Mouse (Mus musculus) intestine, embryonic 16.5 days (tissue): ENCODE measurements around the gene Mxi1. TPM values are rescaled to one million over a fixed set of nuclear protein-coding genes. Genes with fewer than 3 reads are reported as not detected.
A peak's percentile ranks its signal among the peaks of the same experiment; 100 is the strongest.

ENCODE experiments used
- ATAC-seq: fragments of 200-750 bp; cut with Nextera tagmentation; 2 replicates; pipeline ENCODE4 v1.8.0; 2017; ENCODE audit warnings: moderate TSS enrichment, moderate library complexity
- H3K27ac ChIP-seq: fragments of 300-500 bp; sonication (generic); 2 replicates; pipeline ENCODE4 v1.5.1; 2014; ENCODE audit warnings: mild to moderate bottlenecking, low read length
- H3K27me3 ChIP-seq: fragments of 300-500 bp; sonication (generic); replicated peaks from 2 replicates; pipeline ENCODE4 v1.6.1; 2014; ENCODE audit warnings: low read length, control low read depth, mixed read lengths; ENCODE audit not compliant: control insufficient read depth, insufficient read depth
- H3K36me3 ChIP-seq: fragments of 300-500 bp; sonication (generic); 2 replicates; pipeline ENCODE4 v1.6.1; 2014; ENCODE audit warnings: low read length, control low read depth; ENCODE audit not compliant: control insufficient read depth, insufficient read depth
- H3K4me1 ChIP-seq: fragments of 300-500 bp; sonication (generic); 2 replicates; pipeline ENCODE4 v1.6.1; 2014; ENCODE audit warnings: low read length, control low read depth, mixed read lengths; ENCODE audit not compliant: control insufficient read depth, insufficient read depth
- H3K4me2 ChIP-seq: fragments of 300-500 bp; sonication (generic); 2 replicates; pipeline ENCODE4 v1.6.1; 2014; ENCODE audit warnings: low read depth, low read length, control low read depth
- H3K4me3 ChIP-seq: fragments of 300-500 bp; sonication (generic); 2 replicates; pipeline ENCODE4 v1.5.1; 2014; ENCODE audit warnings: mild to moderate bottlenecking, low read length
- H3K9ac ChIP-seq: fragments of 300-500 bp; sonication (generic); 2 replicates; pipeline ENCODE4 v1.6.1; 2014; ENCODE audit warnings: low read depth, low read length
- H3K9me3 ChIP-seq: fragments of 300-500 bp; sonication (generic); 2 replicates; pipeline ENCODE4 v1.6.1; 2016; ENCODE audit warnings: low read length, control low read depth; ENCODE audit not compliant: control insufficient read depth
- WGBS: fragments of 180-500 bp; shearing (Covaris S2); extraction: QIAGEN DNeasy Blood & Tissue Kit; methylation state at CpG from one replicate; pipeline ENCODE4 v1.1.7; 2014; 5-methylcytosine and 5-hydroxymethylcytosine counted together
- polyA plus RNA-seq: library from polyadenylated mRNA; unstranded; fragments of >200 nt; fragmentation: Nextera tagmentation; extraction: Ambion mirVana; gene quantifications from 2 replicates; pipeline ENCODE4 v1.2.1, GENCODE M21; 2015

Mxi1 gene
- polyA plus RNA-seq, 1 experiment from 2014 or later = 10.3 TPM

GRCm38 (mm10) chr19:53421583-53422188 is 111.4 kb downstream of the Mxi1 start:
- 1% methylated on average over 6 of the region's 6 CpGs for WGBS
- Histone ChIP-seq H3K4me2 (peak overlapping the region; percentile 85), H3K36me3 (no peaks in the 10 kb centered on the region), H3K4me1 (peaks cover 17% of the 10 kb centered on the region), H3K9ac (peak overlapping the region; percentile 53; the same call in 1 of the 2 replicates), H3K27ac (peak overlapping the region; percentile 20; the same call in 1 of the 2 replicates), H3K27me3 (no peaks in the 10 kb centered on the region), H3K4me3 (peak overlapping the region; percentile 50), H3K9me3 (no peaks in the 10 kb centered on the region)
- ATAC-seq = peak; percentile 39

- H3K27ac ChIP-seq = no peak overlapping the region
- H3K36me3 ChIP-seq = no peaks in the 10 kb centered on the region
- H3K4me1 ChIP-seq = peaks cover 20% of the 10 kb centered on the region
- ATAC-seq = no peak
- 63% methylated on average over 18 of the region's 18 CpGs for WGBS
- 0 out of 2 replicates have a peak overlapping the region, but pooled peaks have one; percentile 2 for H3K9ac ChIP-seq
- no peaks in the 10 kb centered on the region for H3K9me3 ChIP-seq
- H3K4me3 ChIP-seq = no peak overlapping the region
- peak overlapping the region; percentile 30 for H3K4me2 ChIP-seq
- H3K27me3 ChIP-seq = no peaks in the 10 kb centered on the region
Observed at GRCm38 (mm10) chr19:53422358-53423308, 112.3 kb downstream of the Mxi1 start.

DNA sequence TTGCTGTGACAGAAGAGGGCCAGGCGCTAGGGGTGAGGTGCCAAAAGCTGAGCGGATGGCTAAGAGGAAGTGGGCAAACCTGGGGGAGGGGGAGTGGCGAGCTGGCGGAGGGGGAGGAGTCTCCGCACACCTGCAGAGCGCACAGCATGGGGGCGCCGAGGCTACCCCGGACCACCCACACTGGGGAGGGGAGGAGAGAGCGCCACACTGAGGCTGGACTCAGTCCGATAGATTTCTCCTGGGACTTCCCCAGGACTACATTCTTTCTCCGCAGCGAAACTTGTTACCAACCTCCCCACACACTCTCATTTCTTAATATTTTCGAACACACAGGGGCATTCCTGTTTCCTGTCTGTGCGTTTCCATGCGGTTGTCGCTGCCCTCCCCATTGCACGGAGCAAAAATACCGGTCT is 113.0 kb downstream of the Mxi1 start:
- Histone ChIP-seq H3K4me2 (peak overlapping the region; percentile 30), H3K4me1 (peaks cover 27% of the 10 kb centered on the region), H3K9me3 (no peaks in the 10 kb centered on the region), H3K9ac (0 out of 2 replicates have a peak overlapping the region, but pooled peaks have one; percentile 2), H3K27ac (no peak overlapping the region), H3K4me3 (no peak overlapping the region), H3K27me3 (no peaks in the 10 kb centered on the region), H3K36me3 (no peaks in the 10 kb centered on the region)
- WGBS = 22% methylated on average over 19 of the region's 19 CpGs
- no peak for ATAC-seq

DNA sequence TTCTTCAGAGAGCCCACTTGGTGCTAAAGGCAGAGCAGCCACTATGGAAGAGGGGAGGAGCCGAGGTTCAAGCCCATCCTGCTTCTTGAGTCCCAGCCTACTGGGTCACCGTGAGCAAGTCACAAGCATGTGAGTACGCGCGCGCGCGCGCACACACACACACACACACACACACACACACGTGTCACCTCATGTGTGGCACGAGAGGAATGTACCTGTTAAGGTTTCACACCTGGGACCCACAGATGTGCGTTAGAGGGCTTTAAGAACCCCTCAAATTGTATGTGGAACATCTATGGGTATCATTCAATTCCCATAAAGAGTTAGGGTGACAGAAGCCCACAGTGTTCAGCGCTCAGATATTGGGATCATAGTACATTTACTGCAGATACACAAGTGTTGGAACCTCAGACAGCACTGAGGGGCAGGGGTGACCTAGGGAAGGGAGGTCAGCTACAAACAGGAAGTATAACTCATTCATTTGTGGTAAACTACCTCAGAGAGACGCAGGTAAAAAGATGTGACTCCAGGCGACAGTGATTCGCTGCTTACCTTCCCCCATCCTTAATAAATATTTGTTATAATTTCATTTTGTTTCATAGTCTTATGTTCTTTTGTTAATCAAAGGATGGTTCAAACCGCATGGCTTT is 113.6 kb downstream of the Mxi1 start:
- H3K4me1 ChIP-seq = peaks cover 30% of the 10 kb centered on the region
- no peak overlapping the region for H3K9ac ChIP-seq
- H3K4me3 ChIP-seq = no peak overlapping the region
- H3K27ac ChIP-seq = no peak overlapping the region
- H3K27me3 ChIP-seq = no peaks in the 10 kb centered on the region
- no peaks in the 10 kb centered on the region for H3K36me3 ChIP-seq
- WGBS = 59% methylated on average over 17 of the region's 17 CpGs
- ATAC-seq = no peak
- no peaks in the 10 kb centered on the region for H3K9me3 ChIP-seq
- peak overlapping the region; percentile 30 for H3K4me2 ChIP-seq

DNA sequence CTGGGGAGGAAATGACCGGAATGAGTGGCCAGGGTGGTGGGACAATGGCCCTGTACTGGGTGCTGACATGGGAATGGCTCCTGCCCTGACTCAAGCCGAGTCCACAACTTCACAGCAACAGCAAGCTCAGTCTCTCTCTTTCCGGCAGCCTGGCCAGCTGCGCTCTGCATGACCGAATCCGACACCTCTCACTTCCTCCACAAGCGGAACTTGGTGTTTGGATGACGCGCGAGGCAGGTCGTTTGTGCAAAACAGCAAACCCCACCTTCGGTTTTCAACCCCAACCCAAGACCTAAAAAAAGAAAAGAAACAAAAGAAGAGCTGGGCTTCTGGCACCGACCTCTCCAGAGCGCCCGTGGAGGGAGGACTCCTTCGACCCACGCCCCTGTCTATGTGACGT is 114.3 kb downstream of the Mxi1 start:
- ATAC-seq = no peak
- Histone ChIP-seq H3K36me3 (no peaks in the 10 kb centered on the region), H3K4me1 (peaks cover 30% of the 10 kb centered on the region), H3K9ac (no peak overlapping the region), H3K27ac (no peak overlapping the region), H3K27me3 (no peaks in the 10 kb centered on the region), H3K4me3 (no peak overlapping the region), H3K4me2 (peak overlapping the region; percentile 23; the same call in 1 of the 2 replicates), H3K9me3 (no peaks in the 10 kb centered on the region)
- 51% methylated on average over 18 of the region's 18 CpGs for WGBS

Other genes starting within 250 kb of the Mxi1 start
- gene Add3, start 170.1 kb upstream of the Mxi1 start, polyA plus RNA-seq = 120 and 121 TPM in 2 replicates
- not detected in 2 replicates for gene Gm10197, start 61.2 kb downstream of the Mxi1 start, polyA plus RNA-seq
- gene Smndc1, start 80.1 kb downstream of the Mxi1 start, polyA plus RNA-seq = 36.3 and 40.5 TPM in 2 replicates
- 7.9 and 11.0 TPM in 2 replicates for gene Dusp5, start 218.6 kb downstream of the Mxi1 start, polyA plus RNA-seq